Mouse (Mus musculus) erythroblast, adult 5-6 weeks (primary cell): ENCODE data around the gene Dnaja3. TPM values are rescaled to one million over a fixed set of nuclear protein-coding genes. Genes with fewer than 3 reads are reported as not detected.

Experiments used
- ATAC-seq: replicated peaks from 2 replicates; pipeline ENCODE4 v1.8.0; 2016; ENCODE audit warnings: moderate number of reproducible peaks, mild to moderate bottlenecking, moderate TSS enrichment, inconsistent platforms; ENCODE audit not compliant: poor library complexity, low FRiP score, severe bottlenecking
- total RNA-seq, 2 experiments: library from RNA; stranded (forward) in 1 of 2; stranded (reverse) in 1 of 2; fragments of 150-400 nt in 1 of 2; fragments of 200-764, 138-1000 nt in 1 of 2; gene quantifications; 2 replicates each; pipeline versions ENCODE4 v1.2.3 to v1.2.4; 2015 to 2017; ENCODE audit warnings: low replicate concordance in 2 of 2

The Dnaja3 gene
- total RNA-seq, 2 experiments from 2014 or later, result 4.8 to 9.5 TPM

GRCm38 (mm10) chr16:4605514-4606131 lies 34.2 kb upstream of the Dnaja3 start:
- no peak for ATAC-seq

GRCm38 (mm10) chr16:4606431-4607084 lies 33.2 kb upstream of the Dnaja3 start:
- ATAC-seq, result no peak

GRCm38 (mm10) chr16:4607818-4608531 lies 31.8 kb upstream of the Dnaja3 start:
- ATAC-seq, result peak; percentile 77

GRCm38 (mm10) chr16:4608532-4609059 lies 31.2 kb upstream of the Dnaja3 start:
- no peak for ATAC-seq

- no peak for ATAC-seq
These were observed 28.6 kb upstream of the Dnaja3 start for GRCm38 (mm10) chr16:4611193-4611592.

- no peak for ATAC-seq
These were observed 28.1 kb upstream of the Dnaja3 start for GRCm38 (mm10) chr16:4611676-4612075.

- ATAC-seq, result no peak
These were observed 26.1 kb upstream of the Dnaja3 start for GRCm38 (mm10) chr16:4613736-4614135.

- ATAC-seq, result no peak
These were observed 25.1 kb upstream of the Dnaja3 start for GRCm38 (mm10) chr16:4614639-4615038.

- ATAC-seq, result no peak
These were observed 24.5 kb upstream of the Dnaja3 start for GRCm38 (mm10) chr16:4615297-4615696.

- no peak for ATAC-seq
These were observed 23.0 kb upstream of the Dnaja3 start for GRCm38 (mm10) chr16:4616829-4617228.

- ATAC-seq, result 0 out of 2 replicates have a peak, but pooled peaks have one; percentile 4
These were observed 15.7 kb upstream of the Dnaja3 start for GRCm38 (mm10) chr16:4624074-4624473.

GRCm38 (mm10) chr16:4624481-4625110 lies 15.2 kb upstream of the Dnaja3 start, which contains the start of gene Pam16:
Pam16 (minus strand) TSS chr16:4624988.
- peak; percentile 97 for ATAC-seq

- ATAC-seq, result no peak
These were observed 12.7 kb upstream of the Dnaja3 start for GRCm38 (mm10) chr16:4627105-4627504.

GRCm38 (mm10) chr16:4628898-4629419 lies 10.8 kb upstream of the Dnaja3 start:
- ATAC-seq, result no peak

GRCm38 (mm10) chr16:4629950-4630349 lies 9.8 kb upstream of the Dnaja3 start:
- ATAC-seq, result peak; percentile 69

- ATAC-seq, result no peak
These were observed 7.7 kb upstream of the Dnaja3 start for GRCm38 (mm10) chr16:4632050-4632449.

- no peak for ATAC-seq
These were observed 6.1 kb upstream of the Dnaja3 start for GRCm38 (mm10) chr16:4633661-4634060.

- no peak for ATAC-seq
These were observed 5.1 kb upstream of the Dnaja3 start for GRCm38 (mm10) chr16:4634681-4635080.

- ATAC-seq, result no peak
These were observed 4.0 kb upstream of the Dnaja3 start for GRCm38 (mm10) chr16:4635760-4636159.

- ATAC-seq, result no peak
These were observed 848 bp upstream of the Dnaja3 start for GRCm38 (mm10) chr16:4638891-4639390.
